Mouse (Mus musculus) ES-Bruce4 (cell line): ENCODE measurements around the gene Coq6.

Experiments used
- CTCF ChIP-seq: IDR thresholded peaks from one replicate; pipeline ENCODE4 v1.8.1; 2011; ENCODE audit warnings: low read depth, low read length
- EP300 ChIP-seq: IDR thresholded peaks from 2 replicates; pipeline ENCODE4 v1.6.1; 2011; ENCODE audit warnings: low read depth, low read length; ENCODE audit not compliant: insufficient read depth
- POLR2A ChIP-seq: IDR thresholded peaks from one replicate; pipeline ENCODE4 v1.8.1; 2011; ENCODE audit warnings: low read length; ENCODE audit not compliant: insufficient read depth

GRCm38 (mm10) chr12:84365137-84365536, 3.7 kb downstream of the Coq6 start:
- TF ChIP-seq EP300 (no peak), POLR2A (no peak), CTCF (no peak)
